In the genomic region with DNA sequence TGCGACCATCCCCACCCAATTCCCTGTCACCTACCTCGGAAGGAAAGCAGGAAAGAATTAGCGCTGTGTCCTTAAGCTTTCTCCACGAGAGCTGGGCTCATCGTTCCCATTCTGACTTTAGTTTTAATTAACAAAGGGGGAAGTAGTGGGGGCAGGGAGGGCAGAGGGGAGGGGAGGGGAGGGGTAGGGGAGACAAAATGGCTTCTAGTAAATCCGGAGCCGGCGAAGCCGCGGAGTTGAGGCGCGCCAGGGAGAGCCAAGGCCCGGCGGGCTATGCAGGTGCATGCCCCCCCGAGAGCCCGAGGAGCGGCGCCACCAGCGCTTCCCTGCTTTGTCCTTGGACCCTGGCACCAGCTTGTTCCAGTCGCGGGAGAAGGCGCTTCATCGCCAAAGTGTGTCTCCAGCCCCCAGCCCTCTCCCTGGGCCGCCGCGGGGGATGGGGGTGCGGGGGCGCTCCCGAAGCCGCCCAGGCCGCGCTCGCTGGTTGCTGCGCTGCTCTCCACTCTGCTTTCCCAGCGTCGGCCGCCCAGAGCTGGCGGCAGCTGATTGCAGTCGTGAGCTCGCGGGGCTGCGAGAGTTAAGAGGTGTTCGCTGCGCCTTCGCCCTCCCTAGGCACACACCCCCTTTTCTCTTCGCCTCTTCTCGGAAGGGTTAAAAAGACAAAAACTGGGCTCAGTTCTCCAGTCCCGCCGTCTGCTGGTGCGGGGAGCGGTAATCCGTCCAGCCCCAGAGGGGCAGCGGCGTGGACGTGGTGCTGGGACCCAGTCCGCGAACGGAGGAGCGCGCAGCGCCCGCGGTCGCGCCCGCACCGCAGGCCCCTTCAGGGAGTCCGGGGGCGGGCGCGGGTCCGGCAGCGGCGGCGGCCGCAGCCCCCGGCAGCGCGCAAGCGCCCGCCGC, we compare ENCODE assay signal across 8 mouse cellular contexts. TPM values are rescaled to one million over a fixed set of nuclear protein-coding genes. Genes with fewer than 3 reads are reported as not detected.
DNase-seq lines count a peak whose midpoint lies in the region; ATAC-seq and TF ChIP-seq lines count a peak whose summit lies in the region.

No protein-coding gene starts in this region.

- no peak for TF ChIP-seq POLR2A in bone marrow, adult 2 months (IDR thresholded peaks at IDR 0.05; ENCODE audit: borderline replicate concordance, control insufficient read depth, low read depth, low read length)
- TF ChIP-seq POLR2A in embryonic fibroblast, embryonic 13.5 days (IDR thresholded peaks at IDR 0.05; ENCODE audit: low read depth, low read length) = no peak

- H3K27me3 ChIP-seq in kidney, embryonic 15.5 days = peaks cover 23% of the 10 kb centered on the region
- peaks cover 34% of the 10 kb centered on the region for H3K27me3 ChIP-seq in liver, embryonic 16.5 days (ENCODE audit: control insufficient read depth, insufficient read depth, low read depth, low read length)

- H3K4me1 ChIP-seq in kidney, embryonic 15.5 days = peaks cover 41% of the 10 kb centered on the region
- no peaks in the 10 kb centered on the region for H3K4me1 ChIP-seq in bone marrow, adult 2 months (ENCODE audit: control insufficient read depth, insufficient read depth, low read length)
- H3K4me1 ChIP-seq in embryonic fibroblast, embryonic 13.5 days (ENCODE audit: control insufficient read depth, insufficient read depth, low read length) = 0 out of 2 replicates have a peak, but pooled peaks cover 5% of the 10 kb centered on the region
- H3K4me1 ChIP-seq in liver, embryonic 16.5 days (ENCODE audit: control insufficient read depth, low read depth, low read length) = peaks cover 8% of the 10 kb centered on the region

- no peak for TF ChIP-seq CTCF in bone marrow, adult 2 months (IDR thresholded peaks at IDR 0.05; ENCODE audit: control insufficient read depth, insufficient read depth, low read length)
- TF ChIP-seq CTCF in embryonic fibroblast, embryonic 13.5 days (IDR thresholded peaks at IDR 0.05; ENCODE audit: borderline replicate concordance, insufficient read depth, low read length) = no peak

- peak overlapping the region; percentile 90 for H3K4me2 ChIP-seq in kidney, embryonic 15.5 days
- peak overlapping the region; percentile 82 for H3K4me2 ChIP-seq in liver, embryonic 16.5 days (ENCODE audit: low read depth, low read length)

- peak overlapping the region; percentile 74 for H3K9ac ChIP-seq in kidney, embryonic 15.5 days
- H3K9ac ChIP-seq in liver, embryonic 16.5 days (ENCODE audit: low read depth, low read length) = peak overlapping the region; percentile 33

- H3K36me3 ChIP-seq in kidney, embryonic 15.5 days = 0 out of 2 replicates have a peak, but pooled peaks cover 6% of the 10 kb centered on the region
- H3K36me3 ChIP-seq in liver, embryonic 16.5 days (ENCODE audit: control insufficient read depth, insufficient read depth) = no peaks in the 10 kb centered on the region

- H3K9me3 ChIP-seq in kidney, embryonic 15.5 days (replicated peaks) = no peaks in the 10 kb centered on the region
- H3K9me3 ChIP-seq in liver, embryonic 16.5 days (replicated peaks; ENCODE audit: control insufficient read depth, low read length) = no peaks in the 10 kb centered on the region

- peak; percentile 50 for ATAC-seq in kidney, embryonic 15.5 days (replicated peaks; ENCODE audit: low FRiP score)
- peak; percentile 22; the same call in 1 of the 2 replicates for ATAC-seq in liver, embryonic 16.5 days (ENCODE audit: low read depth)

- WGBS in kidney, embryonic 15.5 days = under 1% methylated on average over 81 of the region's 82 CpGs
- 5% methylated on average over 82 of the region's 82 CpGs for WGBS in bone marrow, adult 2 months
- WGBS in liver, embryonic 16.5 days (ENCODE audit: insufficient replicate concordance) = under 1% methylated on average over 70 of the region's 82 CpGs

- H3K4me3 ChIP-seq in kidney, embryonic 15.5 days (replicated peaks) = peak overlapping the region; percentile 65
- H3K4me3 ChIP-seq in bone marrow, adult 2 months (replicated peaks; ENCODE audit: control insufficient read depth, low read depth, low read length) = peak overlapping the region; percentile 45
- H3K4me3 ChIP-seq in embryonic fibroblast, embryonic 13.5 days (ENCODE audit: insufficient read depth, low read length) = peak overlapping the region; percentile 34
- H3K4me3 ChIP-seq in liver, embryonic 16.5 days (ENCODE audit: low read depth, low read length) = peak overlapping the region; percentile 57

- DNase-seq in kidney, adult 9 months = no peak
- DNase-seq in induced T-regulatory cell, adult 2 months (ENCODE audit: low read depth) = peak; percentile 21
- DNase-seq in retina, embryonic 14.5 days (ENCODE audit: low spot score) = peak; percentile 62
- DNase-seq in c-Kit-positive CD71-positive TER-119-positive erythroid progenitor cells, embryonic 14.5 days (ENCODE audit: low spot score) = no peak

- no peak overlapping the region; the same call in 1 of the 2 replicates for H3K27ac ChIP-seq in kidney, embryonic 15.5 days
- H3K27ac ChIP-seq in bone marrow, adult 2 months (ENCODE audit: control insufficient read depth, insufficient read depth, low read depth, low read length, poor library complexity) = no peak overlapping the region
- no peak overlapping the region for H3K27ac ChIP-seq in embryonic fibroblast, embryonic 13.5 days (ENCODE audit: insufficient read depth, low read length)
- no peak overlapping the region for H3K27ac ChIP-seq in liver, embryonic 16.5 days (ENCODE audit: low read length)

RNA-seq across cellular contexts. Expression of gene Lrrc4, which starts 0.6 kb away (rescaled TPM):
- polyA plus RNA-seq in kidney, embryonic 15.5 days (2015; fragmentation: Nextera tagmentation; extraction: Ambion mirVana) = 1.8 and 1.9 TPM in 2 replicates
- polyA plus RNA-seq in bone marrow, adult 2 months (2011; ENCODE audit: insufficient read depth, insufficient read length, low replicate concordance, missing spikeins) = not detected in 2 replicates
- polyA plus RNA-seq in embryonic fibroblast, embryonic 13.5 days (2011; ENCODE audit: insufficient read length, low read depth, missing spikeins) = 0.35 and 0.37 TPM in 2 replicates
- polyA plus RNA-seq in liver, embryonic 16.5 days (2015; fragmentation: Nextera tagmentation; extraction: Ambion mirVana) = 0.08 and 0.11 TPM in 2 replicates

Comparison
In these comparisons a context has a peak if more than half of its experiments do, and no peak if none do; other contexts are left out.
1. DNase-seq: peak in induced T-regulatory cell, adult 2 months (single experiment) and retina, embryonic 14.5 days (single experiment); none in kidney, adult 9 months (single experiment) and c-Kit-positive CD71-positive TER-119-positive erythroid progenitor cells, embryonic 14.5 days (single experiment).
2. Peak in every context shown above with its lines, with median percentiles within 50 percentile points of each other: H3K4me3 ChIP-seq.